Mouse (Mus musculus) kidney, postnatal 36 days (tissue): Measurements from ENCODE around the gene Gdf7.
A peak's percentile ranks its signal among the peaks of the same experiment; 100 is the strongest.

Experiments used
- DNase-seq, 2 experiments: peaks; one replicate each; pipeline ENCODE4 v3.0.0; 2021 to 2022; ENCODE audit warnings: mixed read lengths in 2 of 2

Gdf7 gene

GRCm38 (mm10) chr12:8296154-8296553, 5.6 kb downstream of the Gdf7 start:
- no peak for DNase-seq

DNA sequence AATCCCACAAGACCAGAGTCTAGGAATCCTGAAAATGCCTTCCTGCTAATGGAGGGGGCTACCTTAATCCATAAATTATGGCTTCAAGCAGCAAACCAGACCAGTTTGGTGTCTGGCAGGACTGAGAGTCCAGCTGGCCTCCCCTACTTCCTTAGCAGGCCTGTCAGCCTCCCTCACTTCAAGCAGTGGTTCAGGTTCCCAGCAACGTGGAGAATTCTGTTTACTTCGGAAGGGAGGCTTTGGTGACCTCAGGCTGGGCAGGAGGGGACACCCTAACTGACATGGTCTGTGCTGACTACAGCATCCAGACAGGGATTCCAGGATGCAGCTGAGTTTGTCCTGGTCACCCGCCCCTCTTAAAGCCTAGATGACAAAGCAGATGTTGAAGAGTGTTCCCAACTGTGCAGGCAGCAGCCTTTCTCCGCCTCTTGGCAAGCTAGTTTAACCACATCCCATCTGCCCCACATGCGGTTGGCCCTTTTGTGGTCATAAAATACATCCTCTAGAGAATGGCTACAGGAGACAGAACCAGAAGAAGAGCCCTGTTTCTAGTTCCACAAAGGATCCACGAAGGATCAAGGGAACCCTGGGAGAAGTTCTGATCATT, 6.3 kb downstream of the Gdf7 start:
- DNase-seq = no peak

- peak in 1 of 2 experiments; percentile 37 for DNase-seq
Observed at GRCm38 (mm10) chr12:8291157-8291853, 10.4 kb downstream of the Gdf7 start.

DNA sequence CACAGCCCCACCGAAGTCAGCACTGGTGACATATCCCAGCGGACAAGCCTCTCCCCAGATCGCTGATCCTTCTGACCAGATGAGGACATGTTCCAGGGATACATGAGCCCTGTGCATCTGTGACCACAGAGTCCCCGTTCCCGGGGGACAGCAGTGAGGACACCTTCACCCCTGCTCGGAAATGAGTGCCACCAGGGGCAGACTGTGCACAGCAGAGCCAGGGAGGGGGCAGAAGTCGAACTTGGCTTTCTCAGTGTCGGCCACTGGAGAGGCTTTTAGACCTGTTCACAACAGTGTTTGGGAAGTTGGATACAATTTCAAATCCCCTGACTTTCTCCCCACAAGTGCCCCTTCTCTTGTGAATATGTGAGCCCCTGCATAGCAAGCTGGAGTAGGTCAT, 12.3 kb downstream of the Gdf7 start:
- no peak for DNase-seq

DNA sequence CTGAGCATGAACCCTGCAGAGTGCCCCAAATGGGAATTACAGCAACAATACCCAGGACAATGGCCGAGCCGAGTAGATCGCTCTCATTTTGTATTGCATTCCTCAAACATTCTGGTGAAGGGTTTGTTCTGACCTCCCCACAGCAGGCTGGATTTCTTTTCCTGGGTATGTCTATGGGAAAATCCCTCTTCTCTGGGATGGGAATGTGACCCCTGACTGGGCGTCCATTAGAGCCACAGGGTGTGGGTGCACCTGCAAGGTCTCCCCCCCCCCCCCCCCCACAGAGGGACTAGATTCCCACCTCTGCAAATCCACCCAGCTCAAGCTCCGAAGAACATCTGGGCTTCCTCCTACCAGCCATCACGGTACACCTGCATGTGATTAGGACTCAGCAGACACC, 12.7 kb downstream of the Gdf7 start:
- no peak for DNase-seq

DNA sequence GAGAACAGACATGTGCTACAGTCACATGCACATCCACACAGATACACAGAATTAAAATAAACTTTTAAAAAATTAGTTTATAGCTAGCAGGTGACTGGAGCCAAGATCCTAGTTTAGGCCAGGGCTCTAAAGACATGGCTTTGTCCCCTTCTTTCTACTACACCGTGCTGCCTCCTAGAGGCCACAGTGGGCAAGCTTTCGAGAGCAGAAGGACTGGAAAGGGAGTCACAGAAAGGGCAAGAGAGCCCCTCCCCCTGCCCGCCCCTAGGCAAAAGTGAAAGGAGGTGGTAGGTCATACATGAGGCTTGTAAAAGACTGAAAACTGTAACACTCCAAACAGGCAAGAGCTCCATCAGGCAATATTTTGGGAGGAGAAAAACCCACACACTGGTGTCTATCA, 13.8 kb downstream of the Gdf7 start:
- peak in 1 of 2 experiments; percentile 22 for DNase-seq

GRCm38 (mm10) chr12:8281225-8282017, 20.3 kb downstream of the Gdf7 start:
- DNase-seq = no peak

- DNase-seq = no peak
Observed at GRCm38 (mm10) chr12:8275424-8275823, 26.3 kb downstream of the Gdf7 start.

DNA sequence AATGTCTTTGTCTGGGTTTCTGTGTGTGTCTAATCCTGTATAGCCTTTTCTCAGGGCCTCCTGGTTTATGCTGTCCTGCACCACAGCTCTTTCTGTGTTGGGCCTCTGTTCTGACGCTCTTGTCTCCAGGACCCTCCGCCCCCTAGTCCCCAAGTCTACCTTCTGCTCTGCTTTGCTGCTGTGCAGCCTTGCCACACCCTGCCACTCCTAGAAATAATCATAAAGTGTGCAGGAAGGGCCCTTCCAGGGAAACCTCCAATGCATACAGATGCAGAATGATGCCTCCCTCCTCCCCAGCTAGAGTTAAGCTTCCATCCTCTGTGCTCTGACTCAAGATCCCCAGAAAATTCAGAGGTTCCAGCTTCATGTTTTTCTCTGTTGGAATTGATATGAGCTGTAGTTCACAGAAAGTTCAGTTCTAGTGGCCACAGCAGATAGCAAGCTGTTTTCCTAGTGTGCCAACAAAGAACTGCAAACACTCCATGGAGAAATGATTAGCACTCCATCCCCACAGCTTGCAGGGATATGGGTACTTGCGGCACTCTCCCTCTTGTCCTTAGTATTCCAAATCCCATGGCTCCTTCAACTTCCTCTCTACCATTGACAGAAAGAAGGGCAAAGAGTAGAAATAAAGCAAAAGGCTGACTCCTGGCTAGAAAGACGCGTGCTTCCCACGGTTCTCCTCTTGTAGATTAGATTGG, 28.1 kb downstream of the Gdf7 start:
- DNase-seq = no peak

GRCm38 (mm10) chr12:8271405-8271804, 30.3 kb downstream of the Gdf7 start:
- peak; percentile 35 to 53 for DNase-seq

DNA sequence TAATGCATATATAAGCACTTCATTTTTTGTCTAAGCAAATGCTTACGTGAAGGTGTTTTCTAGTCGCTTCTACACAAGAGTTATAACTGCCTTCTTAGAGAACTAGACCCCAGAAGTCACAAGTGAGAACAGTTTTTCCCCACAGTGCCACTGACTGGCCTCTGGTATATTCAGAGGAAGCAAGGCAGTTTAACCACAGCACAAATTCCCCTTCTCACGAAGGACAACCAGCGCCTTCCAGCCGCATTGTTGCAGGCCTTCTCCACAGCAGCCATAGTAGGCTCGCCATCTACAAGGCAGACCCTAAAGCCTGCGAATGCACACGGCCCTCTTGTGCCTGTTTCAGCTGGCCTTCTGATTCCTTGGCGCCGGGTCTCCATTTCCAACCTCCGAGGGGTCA, 32.1 kb downstream of the Gdf7 start:
- no peak for DNase-seq

GRCm38 (mm10) chr12:8266311-8266710, 35.4 kb downstream of the Gdf7 start:
- DNase-seq = peak; percentile 9 to 64

GRCm38 (mm10) chr12:8260297-8260696, 41.5 kb downstream of the Gdf7 start:
- DNase-seq = no peak
